Mouse (Mus musculus) liver, embryonic 14.5 days (tissue): ENCODE data around the gene Atxn10.

Experiments
- CTCF ChIP-seq: IDR thresholded peaks from 2 replicates; pipeline ENCODE4 v1.5.1; 2016; ENCODE audit warnings: antibody characterized with exemption, low read depth, control low read depth
- EP300 ChIP-seq: IDR thresholded peaks from 2 replicates; pipeline ENCODE4 v1.6.1; 2016; ENCODE audit warnings: antibody characterized with exemption, low read depth

DNA sequence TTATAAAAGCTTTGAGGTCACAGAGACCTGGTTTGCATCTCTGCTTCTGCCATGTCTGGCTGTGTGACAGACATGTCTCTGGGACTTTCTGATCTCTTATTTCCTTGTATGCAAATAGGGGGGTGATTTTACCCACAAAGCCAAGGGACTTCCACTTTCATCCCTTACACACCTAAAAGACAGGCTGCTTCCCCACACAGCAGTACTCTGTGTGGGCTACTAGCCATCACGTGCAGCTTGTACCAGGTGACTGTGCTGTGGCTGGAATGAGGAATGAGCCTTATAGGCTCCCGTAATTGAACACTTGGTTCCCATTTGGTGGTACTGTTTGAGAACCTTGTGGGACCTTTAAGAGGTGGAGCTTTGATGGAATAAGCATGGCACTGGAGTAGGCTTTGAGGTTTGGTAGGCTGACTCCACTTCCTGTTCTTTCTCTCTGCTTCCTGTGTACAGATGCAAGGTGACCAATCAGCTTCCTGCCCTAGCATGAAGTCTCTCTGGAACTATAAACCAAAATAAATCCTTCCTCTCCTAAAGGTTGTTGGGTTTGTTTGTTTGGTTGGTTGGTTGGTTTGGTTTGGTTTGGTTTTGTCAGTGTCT is 28.9 kb upstream of the Atxn10 start:
- no peak for TF ChIP-seq EP300
- no peak for TF ChIP-seq CTCF
